Mouse (Mus musculus): ENCODE results near the gene Bcl2l13.

- no peak for TF ChIP-seq TCF12 (IDR thresholded peaks at IDR 0.05; ENCODE audit: insufficient read depth, poor library complexity, severe bottlenecking)
- TF ChIP-seq MYOG (IDR thresholded peaks at IDR 0.05; ENCODE audit: control insufficient read depth in 1 of 3, insufficient read depth in 1 of 3, insufficient read length in 2 of 3, low read depth in 2 of 3): no peak
- no peak for TF ChIP-seq E2F4 (IDR thresholded peaks at IDR 0.05; ENCODE audit: insufficient read depth)
- TF ChIP-seq CEBPB (IDR thresholded peaks at IDR 0.05; ENCODE audit: insufficient read depth, poor library complexity, severe bottlenecking): no peak
- TF ChIP-seq POLR2A (IDR thresholded peaks at IDR 0.05; ENCODE audit: insufficient read length, low read depth): no peak
- TF ChIP-seq USF1 (IDR thresholded peaks at IDR 0.05; ENCODE audit: low read depth): no peak
- no peak for TF ChIP-seq MAX (IDR thresholded peaks at IDR 0.05; ENCODE audit: low read depth)
- TF ChIP-seq MYOD1 (IDR thresholded peaks at IDR 0.05; ENCODE audit: control insufficient read depth in 1 of 3, insufficient read length in 2 of 3, low read depth in 2 of 3): no peak
Observed at GRCm38 (mm10) chr6:120819294-120819693, 16.7 kb upstream of the Bcl2l13 start.

Data from myocyte (in vitro differentiated cells).